Mouse (Mus musculus) liver, embryonic 14.5 days (tissue): Measurements from ENCODE around the gene Vmn1r2.
"Not testable (repeated sequence)": the region's sequence is repeated elsewhere in the genome, so short reads cannot be mapped to it uniquely, and the experiment has no call there.

ENCODE experiments used
- CTCF ChIP-seq: IDR thresholded peaks from 2 replicates; pipeline ENCODE4 v1.5.1; 2016; ENCODE audit warnings: antibody characterized with exemption, low read depth, control low read depth
- EP300 ChIP-seq: IDR thresholded peaks from 2 replicates; pipeline ENCODE4 v1.6.1; 2016; ENCODE audit warnings: antibody characterized with exemption, low read depth

DNA sequence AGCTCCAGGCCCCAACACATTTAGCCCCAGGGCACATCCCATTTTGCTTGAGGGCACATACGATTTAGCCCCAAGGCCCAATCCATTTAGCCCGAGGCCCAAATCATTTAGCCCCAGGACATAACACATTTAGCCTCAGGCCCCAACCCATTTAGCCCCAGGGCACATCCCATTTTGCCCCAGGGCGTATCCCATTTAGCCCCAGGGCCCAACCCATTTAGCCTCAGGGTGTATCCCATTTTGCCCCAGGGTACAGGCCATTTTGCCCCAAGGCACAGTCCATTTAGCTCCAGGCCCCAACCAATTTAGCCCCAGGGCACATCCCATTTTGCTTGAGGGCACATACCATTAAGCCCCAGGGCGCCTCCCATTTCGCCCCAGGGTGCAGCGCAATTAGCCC lies 9.1 kb downstream of the Vmn1r2 start:
- not testable (repeated sequence) for TF ChIP-seq CTCF, EP300
